Mouse (Mus musculus) urinary bladder, postnatal 4 days (tissue): ENCODE measurements around the gene Slc25a10.
"Not testable (repeated sequence)": the region's sequence is repeated elsewhere in the genome, so short reads cannot be mapped to it uniquely, and the experiment has no call there.

Experiments used
- DNase-seq, 2 experiments: peaks; one replicate each; pipeline ENCODE4 v3.0.0; 2021 to 2022; ENCODE audit warnings: low spot score in 2 of 2

Gene Slc25a10

DNA sequence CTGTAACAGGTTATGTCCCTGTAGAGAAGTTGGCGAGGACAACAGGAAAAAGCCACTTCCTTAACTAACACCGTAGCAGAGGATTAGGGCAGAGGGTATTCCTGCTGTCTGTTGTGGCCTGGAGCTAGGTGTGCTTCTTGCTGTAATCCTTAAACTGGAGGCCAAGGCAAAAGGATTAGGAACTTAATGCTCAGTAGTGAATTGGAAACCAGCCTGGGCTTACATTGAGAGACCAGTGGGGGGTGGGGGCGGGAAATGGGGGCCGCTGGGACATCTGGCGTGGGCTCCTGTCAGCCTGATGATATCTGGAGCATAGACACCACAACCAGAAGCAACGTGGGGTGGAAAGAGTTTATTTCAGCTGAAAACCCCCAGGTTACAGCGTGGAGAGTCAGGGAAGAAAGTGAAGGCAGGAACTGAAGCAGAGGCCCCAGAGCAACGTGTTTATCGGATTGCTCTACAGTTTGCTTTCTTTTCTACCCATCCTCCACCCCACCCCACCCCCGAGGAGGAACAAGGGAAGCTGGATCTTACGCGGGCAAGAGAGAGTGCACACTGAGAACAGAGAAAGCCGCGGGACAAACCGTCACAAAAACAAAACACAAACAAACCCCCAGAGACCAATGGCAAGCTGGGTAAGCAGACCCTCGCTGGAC is 18.9 kb downstream of the Slc25a10 start:
- DNase-seq, result no peak

DNA sequence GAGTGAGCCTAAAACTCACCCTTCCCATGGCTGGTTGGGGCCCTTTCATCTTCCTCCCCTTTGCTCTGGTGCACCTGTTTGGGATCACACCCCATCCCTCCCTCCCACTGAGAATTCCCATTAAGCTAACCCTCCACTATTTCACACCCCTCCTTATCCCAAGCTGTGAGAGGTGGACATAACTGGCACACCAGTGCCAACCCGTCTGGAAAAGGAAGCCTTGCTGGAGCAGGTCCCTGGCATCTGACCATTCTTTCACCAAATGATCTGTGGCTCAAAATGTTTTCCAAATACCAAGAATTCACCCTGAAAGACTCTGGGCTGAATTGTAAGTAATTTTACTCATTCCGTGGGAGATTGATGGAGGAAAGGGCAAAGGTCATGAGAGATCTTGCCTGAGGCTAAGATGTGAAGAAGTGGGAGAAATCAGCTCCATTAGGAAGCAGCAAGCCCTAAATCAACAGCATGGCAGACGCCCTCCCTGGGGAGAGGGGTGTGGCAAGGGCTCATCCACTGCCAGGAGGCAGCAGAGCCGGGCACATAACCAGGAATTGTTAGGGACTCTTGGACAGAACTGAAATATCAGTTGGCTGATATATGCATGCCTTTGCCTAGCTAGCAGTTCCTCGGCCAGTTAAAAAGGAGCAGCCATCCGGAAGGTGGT is 21.3 kb downstream of the Slc25a10 start:
- DNase-seq, result no peak

DNA sequence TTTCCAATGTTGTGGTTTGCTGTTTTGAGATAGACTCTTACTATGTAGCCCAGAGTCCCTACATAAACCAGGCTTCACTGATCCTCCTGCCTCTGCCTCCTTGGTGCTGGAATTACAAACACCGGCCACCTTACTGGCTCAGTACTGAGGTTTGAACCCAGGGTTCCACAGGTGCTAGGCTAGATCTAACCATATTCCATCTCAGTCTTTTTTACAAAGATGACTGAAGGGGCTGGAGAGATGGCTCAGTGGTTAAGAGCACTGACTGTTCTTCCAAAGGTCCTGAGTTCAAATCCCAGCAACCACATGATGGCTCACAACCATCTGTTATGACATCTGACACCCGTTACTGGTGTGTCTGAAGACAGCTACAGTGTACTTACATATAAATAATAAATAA is 22.6 kb downstream of the Slc25a10 start:
- not testable (repeated sequence) for DNase-seq

DNA sequence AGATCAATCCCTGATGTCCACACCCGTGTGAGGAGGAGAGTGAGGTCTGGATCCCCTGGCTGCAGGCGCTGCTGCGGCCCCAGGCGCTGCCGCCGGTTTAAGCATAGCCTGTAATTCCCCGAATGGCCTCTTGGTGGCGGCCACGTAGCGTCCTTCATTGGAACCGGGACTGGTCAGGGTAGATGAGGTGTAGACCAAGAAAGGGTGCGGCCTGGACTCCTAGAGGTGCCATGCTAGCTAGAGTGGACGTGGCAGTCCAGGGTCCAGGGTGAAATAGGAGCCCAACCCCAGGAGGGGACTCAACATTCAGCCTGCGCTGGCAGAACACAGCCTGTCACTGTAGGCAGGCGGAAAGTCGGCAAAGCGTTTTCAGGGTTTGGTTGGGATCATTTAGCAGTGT is 24.0 kb downstream of the Slc25a10 start:
- peak; percentile 83 to 92 for DNase-seq

DNA sequence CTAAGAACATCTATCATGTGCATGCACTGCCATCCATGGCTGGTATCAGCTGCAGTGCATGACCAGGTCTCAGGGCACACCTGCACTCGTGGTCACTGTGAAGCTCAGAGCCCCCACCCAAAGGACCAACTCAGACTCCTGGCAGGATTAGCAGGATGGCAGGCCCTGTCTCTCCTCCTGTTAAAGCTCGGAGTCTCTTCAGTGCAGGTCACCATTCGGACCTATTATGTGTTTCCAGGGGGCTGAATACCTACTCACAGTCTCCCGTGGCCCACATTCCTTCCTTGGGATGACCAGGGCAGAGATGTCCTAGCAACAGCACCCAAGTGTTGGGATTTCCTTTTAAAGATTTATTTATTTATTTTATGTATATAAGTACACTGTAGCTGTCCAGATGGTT is 25.5 kb downstream of the Slc25a10 start:
- no peak for DNase-seq

DNA sequence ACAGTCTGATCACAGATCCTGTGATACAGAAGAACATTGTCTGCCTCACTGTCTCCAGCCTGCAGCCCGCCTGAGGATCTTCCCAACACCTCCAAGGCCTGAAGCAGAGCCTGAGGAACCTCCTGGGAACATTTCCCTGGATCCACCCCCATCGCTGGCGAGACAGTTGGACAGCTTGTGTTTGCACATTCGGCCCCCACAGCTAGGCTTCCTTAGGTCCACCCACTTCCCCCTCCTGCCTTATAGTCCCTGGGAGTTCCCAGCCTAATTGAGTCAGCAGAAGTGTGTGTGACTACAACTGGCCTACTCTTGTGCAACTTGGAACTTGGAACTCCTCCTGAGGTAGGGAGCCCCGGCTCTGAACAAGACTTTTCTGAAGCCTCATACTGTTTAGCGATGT is 26.4 kb downstream of the Slc25a10 start:
- DNase-seq, result peak in 1 of 2 experiments; percentile 52

DNA sequence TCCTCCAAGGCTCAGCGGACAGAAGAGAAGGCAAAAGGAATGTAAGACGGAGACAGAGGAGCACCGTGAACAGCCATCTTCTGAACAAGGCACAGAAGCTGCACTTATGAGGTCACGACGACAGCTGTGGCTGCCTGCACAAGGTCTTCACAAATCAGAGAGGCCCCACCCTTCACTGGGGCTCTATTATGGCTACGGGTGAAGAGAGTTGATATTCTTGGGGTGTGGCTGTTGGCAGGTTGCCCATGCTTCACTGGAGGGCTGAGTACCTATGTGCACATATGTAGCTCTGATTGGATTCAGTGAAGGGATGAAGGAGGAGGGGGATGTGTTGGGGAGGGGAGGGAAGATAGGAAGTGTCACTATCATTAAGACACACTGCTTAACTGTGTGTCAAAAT is 26.9 kb downstream of the Slc25a10 start:
- DNase-seq, result no peak

DNA sequence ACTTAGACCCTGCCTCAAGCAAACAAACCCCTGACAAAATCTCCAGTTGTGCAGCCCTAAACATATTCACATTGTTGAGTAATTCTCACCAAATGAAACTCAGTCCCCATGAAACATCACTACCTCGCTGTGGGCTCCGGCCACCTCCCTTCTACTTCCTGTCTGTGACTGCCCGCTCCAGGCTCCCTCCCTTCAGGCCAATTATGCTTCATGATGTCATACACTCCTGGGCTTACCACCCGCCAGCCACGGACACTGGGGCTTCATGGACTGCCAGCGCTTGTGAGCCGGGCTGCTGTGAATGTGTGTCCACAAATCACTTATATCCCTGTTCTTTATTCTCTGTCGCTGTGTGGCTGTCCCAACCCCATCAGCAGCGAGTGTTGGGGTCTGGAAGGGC is 28.1 kb downstream of the Slc25a10 start:
- DNase-seq, result no peak

DNA sequence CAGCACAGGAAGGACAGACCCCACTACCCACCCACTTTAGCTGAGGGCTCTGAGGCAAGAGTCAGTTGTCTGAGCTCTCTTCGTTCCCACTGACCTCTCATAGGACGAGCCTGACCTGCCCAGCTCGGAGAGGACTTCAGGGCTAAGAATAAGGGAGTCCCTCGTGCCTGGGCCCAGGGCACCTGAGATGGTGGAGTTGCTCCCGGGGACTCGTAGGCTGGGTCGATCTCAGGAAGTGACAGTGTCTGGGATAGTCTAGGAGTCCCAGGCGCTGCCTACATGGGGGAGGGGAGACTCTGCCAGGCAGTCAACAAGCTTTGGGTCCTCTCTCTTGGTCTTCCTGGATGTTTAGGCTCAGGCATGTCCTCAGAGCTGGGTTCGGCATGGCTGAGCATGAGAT is 28.9 kb downstream of the Slc25a10 start:
- DNase-seq, result no peak

DNA sequence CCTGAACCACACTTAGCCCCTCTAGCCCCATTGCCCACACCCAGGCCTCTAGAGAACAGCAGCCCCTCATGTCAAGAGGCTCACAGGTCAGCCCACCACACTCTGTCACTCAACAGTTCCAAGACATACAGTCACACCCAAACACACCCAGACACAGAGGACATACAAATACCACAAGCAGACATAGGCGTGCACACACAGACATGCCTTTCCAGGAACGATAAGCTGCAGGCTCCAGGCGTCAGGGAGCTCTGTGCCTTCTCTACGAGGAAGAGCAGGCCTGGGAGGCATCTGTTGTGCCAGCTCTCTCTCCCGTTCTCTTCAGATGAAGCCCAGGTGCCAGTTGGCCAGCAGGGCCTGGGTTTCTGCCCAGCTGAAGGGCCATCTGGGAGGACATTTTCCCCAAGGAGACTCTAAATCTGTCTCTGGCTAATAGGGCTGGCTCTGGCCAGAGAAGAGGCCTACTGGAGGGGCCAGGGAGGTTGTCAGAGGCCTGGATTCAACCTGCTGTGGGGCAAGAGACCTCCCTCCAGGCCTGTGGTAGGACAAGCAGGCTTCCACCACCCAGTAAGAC is 29.4 kb downstream of the Slc25a10 start:
- no peak for DNase-seq

DNA sequence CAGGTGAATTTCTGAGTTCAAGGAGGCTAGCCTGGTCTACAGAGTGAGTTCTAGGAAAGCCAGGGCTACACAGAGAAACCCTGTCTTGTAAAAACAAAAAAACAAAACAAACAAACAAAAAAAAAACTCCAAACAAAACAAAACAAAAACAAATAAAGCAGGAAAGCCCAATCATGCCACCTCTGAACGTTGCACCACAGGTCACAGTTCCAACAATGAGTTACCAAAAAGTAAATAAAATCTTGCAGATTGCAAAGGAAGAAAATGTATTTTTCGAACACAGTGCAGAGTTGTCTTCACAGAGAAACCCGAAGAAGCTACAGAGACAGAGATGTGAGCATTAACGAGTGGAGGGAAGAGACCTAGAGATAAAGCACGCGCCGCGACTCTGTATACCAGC is 30.9 kb downstream of the Slc25a10 start:
- DNase-seq, result no peak

DNA sequence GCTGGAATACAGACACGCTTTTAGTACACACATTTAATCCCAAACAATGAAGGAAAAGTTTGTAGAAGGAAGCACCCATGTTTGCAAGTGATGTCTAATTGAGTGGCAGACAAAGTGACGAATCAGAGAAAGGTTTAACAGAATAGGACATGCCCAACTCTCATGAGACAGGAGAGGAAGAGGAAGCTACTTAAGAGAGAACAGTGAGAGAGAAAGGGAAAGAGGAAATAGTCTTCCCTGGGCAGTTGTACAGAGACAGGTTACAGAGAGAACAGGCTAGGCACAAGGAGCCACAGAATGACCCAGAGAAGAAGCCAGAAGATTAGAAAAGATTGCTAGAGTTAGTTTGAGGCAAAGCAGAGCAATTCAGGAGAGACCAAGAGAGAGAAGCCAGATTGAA is 34.3 kb downstream of the Slc25a10 start:
- no peak for DNase-seq

DNA sequence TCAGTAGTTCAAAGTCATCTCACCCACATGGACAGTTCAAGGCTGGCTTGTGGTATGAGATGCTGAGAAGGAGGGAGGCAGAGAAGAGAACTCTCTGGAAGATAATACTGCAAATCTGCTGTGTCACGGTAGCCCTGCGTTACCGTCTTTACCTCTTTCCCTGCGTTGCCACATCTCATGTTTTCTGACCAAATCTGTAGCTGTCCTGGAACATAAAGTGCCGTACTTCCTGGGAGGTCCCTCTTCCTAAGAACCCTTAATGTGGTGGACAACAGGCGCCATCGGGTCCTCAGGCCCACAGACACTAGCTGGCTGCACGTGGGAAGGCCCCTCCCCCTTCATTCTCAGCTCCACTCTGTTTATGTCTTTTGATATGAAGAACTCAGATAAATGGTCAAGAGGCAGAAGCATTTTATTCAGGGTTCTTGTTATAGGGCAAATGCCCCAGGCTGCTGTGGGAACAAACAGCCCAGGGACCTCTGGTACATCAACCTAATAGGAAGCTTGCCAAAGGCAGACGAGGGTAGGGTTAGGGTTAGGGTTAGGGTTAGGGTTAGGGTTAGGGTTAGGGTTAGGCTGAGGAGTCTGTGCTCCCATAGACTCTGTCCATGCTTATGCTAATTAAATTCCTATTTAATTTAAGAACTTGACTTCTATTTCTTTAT is 36.2 kb downstream of the Slc25a10 start:
- no peak for DNase-seq

DNA sequence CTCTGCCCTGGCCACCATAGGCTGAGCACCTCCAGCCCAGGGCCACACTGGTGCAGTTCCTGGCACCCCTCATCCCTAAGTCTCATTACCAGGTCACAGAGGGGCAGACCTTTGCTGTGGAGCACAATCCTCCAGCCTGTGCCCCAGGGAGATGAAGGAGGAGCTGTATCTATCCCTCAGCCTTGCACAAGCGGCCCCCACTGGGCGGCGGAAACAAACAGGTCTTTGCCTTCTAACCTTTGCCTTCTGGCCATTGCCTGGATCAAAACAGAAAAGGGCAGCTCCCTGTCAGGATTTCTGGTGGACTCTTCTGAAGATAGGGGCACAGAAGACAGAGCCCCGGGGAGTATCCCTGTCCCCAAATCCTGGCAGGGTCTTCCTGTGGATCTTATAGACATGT is 37.3 kb downstream of the Slc25a10 start:
- DNase-seq, result no peak

DNA sequence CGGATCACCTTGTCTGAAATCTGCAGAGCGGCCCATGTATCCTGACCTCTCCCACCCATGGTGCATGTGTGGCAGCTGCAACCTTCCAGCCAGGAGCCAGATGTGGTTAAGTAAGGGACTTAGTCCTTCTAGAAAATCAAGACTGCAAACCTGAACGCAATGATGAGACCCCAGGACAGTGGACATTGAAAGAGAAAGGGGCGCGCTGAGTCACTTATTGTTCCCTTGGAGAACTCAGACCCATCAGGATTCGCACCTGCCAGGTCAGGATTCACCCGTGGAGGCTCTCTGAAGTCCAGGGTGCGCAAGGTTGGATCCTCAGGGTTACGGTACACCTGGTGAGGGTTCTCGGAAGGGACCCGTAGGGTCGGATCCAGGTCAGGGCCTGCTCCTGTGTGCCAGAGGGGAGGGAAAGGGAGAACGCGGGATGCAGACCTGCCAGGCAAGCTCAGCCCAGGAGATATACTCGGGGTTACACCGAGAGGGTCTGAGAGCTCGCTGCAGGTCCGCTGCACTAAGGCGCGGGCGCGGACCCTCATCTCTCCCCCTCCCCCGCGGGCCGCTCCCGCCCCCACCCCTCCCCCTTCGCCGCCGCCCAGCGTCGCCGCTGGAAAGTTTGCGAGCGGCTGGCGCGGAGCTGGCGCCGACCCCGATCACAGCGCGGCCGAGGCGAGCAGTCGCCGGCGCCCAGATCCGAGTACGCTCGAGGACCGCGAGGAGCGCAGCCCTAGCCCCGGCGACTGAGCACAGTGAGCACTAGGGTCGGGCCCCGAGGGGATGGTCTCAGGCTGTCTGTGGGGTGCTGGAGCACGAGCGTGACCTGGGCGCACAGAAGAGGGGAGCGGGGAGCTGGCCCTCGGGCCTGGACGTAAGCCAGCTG is 38.7 kb downstream of the Slc25a10 start, which contains the start of gene Gcgr:
Gene Gcgr (plus strand): TSS at position 615 of the 880 bp plus-strand sequence.
- no peak for DNase-seq

DNA sequence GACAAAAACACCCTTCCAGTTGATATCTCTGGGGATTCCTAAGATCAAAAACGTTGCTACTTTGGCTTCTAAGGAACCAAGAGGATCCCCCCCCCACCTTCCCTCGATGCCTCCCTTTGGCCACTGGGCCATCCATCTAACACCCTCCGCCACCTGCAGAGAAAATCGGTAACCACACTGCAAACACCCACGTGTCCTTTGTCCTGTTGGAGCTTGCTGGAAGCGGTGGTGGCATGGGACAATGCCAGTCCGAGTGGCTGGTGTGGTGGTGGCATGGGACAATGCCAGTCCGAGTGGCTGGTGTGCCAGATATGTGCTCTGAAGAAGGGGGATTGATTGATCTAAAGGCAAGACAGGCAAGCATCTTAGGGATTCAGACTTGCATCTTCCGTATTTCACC is 40.0 kb downstream of the Slc25a10 start:
- DNase-seq, result no peak

DNA sequence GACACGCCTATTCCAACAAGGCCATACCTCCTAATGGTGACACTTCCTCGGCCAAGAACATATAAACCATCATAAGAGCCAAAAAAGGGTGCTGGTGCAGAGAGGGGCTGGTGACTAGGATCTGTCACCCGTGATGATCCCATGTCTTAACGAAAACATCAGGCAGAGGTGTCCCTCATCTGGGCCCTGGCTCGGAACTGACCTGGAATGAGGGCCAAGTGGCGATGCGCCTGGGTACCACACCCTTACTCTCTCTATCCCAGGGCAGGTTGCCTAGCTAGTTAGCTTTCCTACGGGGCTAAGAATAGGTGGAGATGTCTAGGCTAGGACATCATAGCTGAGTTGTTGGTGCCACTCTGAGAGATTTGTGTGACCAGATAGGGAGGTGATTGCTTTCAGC is 42.5 kb downstream of the Slc25a10 start:
- DNase-seq, result no peak

DNA sequence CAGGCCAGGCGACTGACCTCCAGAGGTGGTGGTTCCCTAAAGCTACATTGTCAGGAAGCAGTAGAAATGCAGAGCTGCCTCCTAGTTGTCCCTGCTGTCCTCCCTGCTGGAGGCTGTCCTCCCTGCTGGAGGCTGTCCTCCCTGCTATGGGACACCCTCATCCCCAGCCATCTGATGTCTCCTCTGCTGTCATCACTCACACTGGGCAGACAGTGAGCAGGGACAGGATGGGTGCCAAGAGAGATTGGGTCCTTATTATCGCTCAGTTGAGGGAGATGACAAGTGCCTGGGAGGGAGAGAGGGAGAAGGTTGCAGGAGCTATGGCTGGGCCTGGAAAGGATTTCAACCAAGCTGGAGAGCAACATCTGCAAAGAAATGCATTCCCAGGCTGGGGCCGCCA is 43.5 kb downstream of the Slc25a10 start:
- no peak for DNase-seq

DNA sequence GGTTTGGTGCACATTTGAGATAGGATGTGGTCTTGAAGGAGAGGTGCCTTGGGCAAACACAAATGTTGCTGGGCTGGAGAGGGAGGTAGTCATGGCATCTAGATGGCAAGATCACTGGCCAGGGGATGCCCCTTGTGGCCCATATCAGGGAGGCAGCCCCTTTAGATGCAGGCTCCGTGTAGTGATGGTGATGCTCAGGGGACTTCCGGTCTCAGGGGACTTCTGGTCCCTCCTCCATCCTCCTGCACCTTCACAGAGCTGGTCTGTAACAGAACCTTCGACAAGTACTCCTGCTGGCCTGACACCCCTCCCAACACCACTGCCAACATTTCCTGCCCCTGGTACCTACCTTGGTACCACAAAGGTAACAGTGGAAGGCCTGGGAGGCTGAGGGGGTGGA is 44.2 kb downstream of the Slc25a10 start:
- DNase-seq, result no peak

DNA sequence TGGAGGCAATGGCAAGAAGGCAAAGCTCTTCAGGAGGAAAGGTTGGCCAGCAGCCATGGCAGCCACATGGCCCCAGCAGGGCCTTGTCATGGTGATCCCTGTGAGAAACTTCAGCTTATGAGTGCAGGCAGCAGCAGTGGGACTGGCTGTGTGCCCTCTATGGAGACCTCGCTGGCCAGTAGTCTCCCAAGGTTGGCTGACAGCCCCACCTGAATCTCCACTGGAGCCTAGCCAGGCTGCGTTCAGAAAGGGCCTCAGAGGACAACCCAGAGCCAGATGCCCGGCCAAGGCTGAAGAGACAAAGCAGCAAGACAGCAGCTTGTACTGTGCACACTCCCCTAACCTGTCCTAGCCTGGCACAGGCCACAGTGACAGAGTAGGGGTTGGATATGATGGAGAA is 46.8 kb downstream of the Slc25a10 start:
- peak in 1 of 2 experiments; percentile 49 for DNase-seq

DNA sequence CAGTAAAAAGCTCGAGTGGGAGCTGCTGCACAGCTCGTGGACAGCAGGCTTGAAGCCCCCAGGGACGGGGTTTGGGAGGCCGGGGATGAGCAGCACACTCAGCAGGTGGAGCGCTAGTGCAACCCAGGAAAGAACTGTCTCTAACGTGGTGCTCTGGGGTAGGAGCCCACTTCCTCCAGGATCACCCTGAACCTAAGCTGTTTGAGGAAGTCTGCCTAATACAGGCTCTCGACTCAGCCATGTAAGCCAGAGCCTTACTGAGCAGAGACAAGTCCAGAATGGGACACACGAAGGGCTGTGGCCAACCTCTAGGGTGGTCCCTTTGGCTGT is 47.3 kb downstream of the Slc25a10 start:
- no peak for DNase-seq
